Mouse (Mus musculus) activated CD4-positive, CD25-positive, alpha-beta regulatory T cell, adult 4 months (primary cell): ENCODE data around the gene Teddm2. TPM values are rescaled to one million over a fixed set of nuclear protein-coding genes. Genes with fewer than 3 reads are reported as not detected.
"Not testable (repeated sequence)": the region's sequence is repeated elsewhere in the genome, so short reads cannot be mapped to it uniquely, and the experiment has no call there.

Experiments
- ATAC-seq: one replicate; pipeline ENCODE4 v1.8.0; 2017
- polyA plus RNA-seq, 2 experiments: library from polyadenylated mRNA; unstranded; fragments of 100-300 nt; shearing (Covaris generic); gene quantifications; one replicate each; pipeline ENCODE4 v1.2.1; 2017

The Teddm2 gene
- polyA plus RNA-seq, 2 experiments from 2014 or later = 0.29 to 0.54 TPM

- ATAC-seq = no peak
Observed at GRCm38 (mm10) chr1:153903006-153903405, 3.0 kb upstream of the Teddm2 start.

- ATAC-seq = no peak
Observed at GRCm38 (mm10) chr1:153900860-153901730, 1.1 kb upstream of the Teddm2 start.

GRCm38 (mm10) chr1:153900381-153900780 lies 353 bp upstream of the Teddm2 start:
- ATAC-seq = peak; percentile 2

- ATAC-seq = no peak
Observed at GRCm38 (mm10) chr1:153898989-153899730, 868 bp downstream of the Teddm2 start.

GRCm38 (mm10) chr1:153897196-153897595 lies 2.8 kb downstream of the Teddm2 start:
- no peak for ATAC-seq

GRCm38 (mm10) chr1:153894979-153895378 lies 5.0 kb downstream of the Teddm2 start:
- ATAC-seq = peak; percentile 17

GRCm38 (mm10) chr1:153894201-153894893 lies 5.7 kb downstream of the Teddm2 start:
- ATAC-seq = no peak

- ATAC-seq = no peak
Observed at GRCm38 (mm10) chr1:153893746-153894145, 6.3 kb downstream of the Teddm2 start.

- no peak for ATAC-seq
Observed at GRCm38 (mm10) chr1:153891442-153891841, 8.6 kb downstream of the Teddm2 start, which contains the start of gene Teddm1a. TSS of gene Teddm1a (plus strand) at chr1:153891742.

GRCm38 (mm10) chr1:153890121-153890520 lies 9.9 kb downstream of the Teddm2 start:
- no peak for ATAC-seq

- ATAC-seq = no peak
Observed at GRCm38 (mm10) chr1:153886024-153886633, 13.9 kb downstream of the Teddm2 start.

- ATAC-seq = not testable (repeated sequence)
Observed at GRCm38 (mm10) chr1:153880391-153880790, 19.6 kb downstream of the Teddm2 start.

- no peak for ATAC-seq
Observed at GRCm38 (mm10) chr1:153874045-153874444, 26.0 kb downstream of the Teddm2 start, which contains the start of gene Teddm1b. TSS of gene Teddm1b (plus strand) at chr1:153874345.

GRCm38 (mm10) chr1:153855946-153856345 lies 44.1 kb downstream of the Teddm2 start:
- ATAC-seq = no peak

GRCm38 (mm10) chr1:153852696-153853095 lies 47.3 kb downstream of the Teddm2 start:
- not testable (repeated sequence) for ATAC-seq

- peak; percentile 74 for ATAC-seq
Observed at GRCm38 (mm10) chr1:153846867-153847266, 53.2 kb downstream of the Teddm2 start.

- ATAC-seq = no peak
Observed at GRCm38 (mm10) chr1:153846420-153846819, 53.6 kb downstream of the Teddm2 start.

- no peak for ATAC-seq
Observed at GRCm38 (mm10) chr1:153844042-153844441, 56.0 kb downstream of the Teddm2 start, which contains the start of gene Rgsl1. TSS of gene Rgsl1 (minus strand) at chr1:153844142.

- no peak for ATAC-seq
Observed at GRCm38 (mm10) chr1:153842121-153842740, 57.8 kb downstream of the Teddm2 start.

- no peak for ATAC-seq
Observed at GRCm38 (mm10) chr1:153836036-153836435, 64.0 kb downstream of the Teddm2 start.

- ATAC-seq = no peak
Observed at GRCm38 (mm10) chr1:153830746-153831145, 69.3 kb downstream of the Teddm2 start.

- no peak for ATAC-seq
Observed at GRCm38 (mm10) chr1:153820216-153820615, 79.8 kb downstream of the Teddm2 start.
